Mouse (Mus musculus) splenic B cell, adult 2 months (primary cell): Measurements from ENCODE around the gene Fign.

Experiments used
- DNase-seq: peaks from one replicate; pipeline ENCODE4 v3.0.0-alpha.2; 2011; ENCODE audit warnings: low read depth, low spot score
- H3K27me3 ChIP-seq: 2 replicates; pipeline ENCODE4 v1.6.1; 2012; ENCODE audit warnings: mild to moderate bottlenecking, low read length, moderate library complexity, mixed read lengths; ENCODE audit not compliant: control insufficient read depth, poor library complexity, insufficient read depth, severe bottlenecking
- H3K36me3 ChIP-seq: 2 replicates; pipeline ENCODE4 v1.6.1; 2012; ENCODE audit warnings: mild to moderate bottlenecking, low read length, moderate library complexity, mixed read lengths; ENCODE audit not compliant: control insufficient read depth, poor library complexity, insufficient read depth, severe bottlenecking

Fign gene

GRCm38 (mm10) chr2:64077846-64078245 is 20.0 kb downstream of the Fign start:
- Histone ChIP-seq H3K36me3 (no peaks in the 10 kb centered on the region), H3K27me3 (no peaks in the 10 kb centered on the region)
- no peak for DNase-seq

- no peak for DNase-seq
- Histone ChIP-seq H3K36me3 (no peaks in the 10 kb centered on the region), H3K27me3 (no peaks in the 10 kb centered on the region)
Measured at GRCm38 (mm10) chr2:64075873-64076272, 22.0 kb downstream of the Fign start.

GRCm38 (mm10) chr2:64074602-64075389 is 23.0 kb downstream of the Fign start:
- H3K27me3 ChIP-seq, result no peaks in the 10 kb centered on the region
- no peaks in the 10 kb centered on the region for H3K36me3 ChIP-seq
- DNase-seq, result no peak

- DNase-seq, result no peak
- Histone ChIP-seq H3K36me3 (no peaks in the 10 kb centered on the region), H3K27me3 (no peaks in the 10 kb centered on the region)
Measured at GRCm38 (mm10) chr2:64072158-64072557, 25.7 kb downstream of the Fign start.

- Histone ChIP-seq H3K27me3 (no peaks in the 10 kb centered on the region), H3K36me3 (no peaks in the 10 kb centered on the region)
- DNase-seq, result no peak
Measured at GRCm38 (mm10) chr2:64069950-64070695, 27.7 kb downstream of the Fign start.

- DNase-seq, result no peak
- no peaks in the 10 kb centered on the region for H3K36me3 ChIP-seq
Measured at GRCm38 (mm10) chr2:64065511-64065910, 32.3 kb downstream of the Fign start.

GRCm38 (mm10) chr2:64059477-64059876 is 38.4 kb downstream of the Fign start:
- Histone ChIP-seq H3K27me3 (no peaks in the 10 kb centered on the region), H3K36me3 (no peaks in the 10 kb centered on the region)
- DNase-seq, result no peak

More at GRCm38 (mm10) chr2:64065511-64065910, 32.3 kb downstream of the Fign start:
- H3K27me3 ChIP-seq, result no peaks in the 10 kb centered on the region

- DNase-seq, result no peak
- no peaks in the 10 kb centered on the region for H3K36me3 ChIP-seq
- no peaks in the 10 kb centered on the region for H3K27me3 ChIP-seq
Measured at GRCm38 (mm10) chr2:64048142-64048541, 49.7 kb downstream of the Fign start.

GRCm38 (mm10) chr2:64043099-64043498 is 54.7 kb downstream of the Fign start:
- Histone ChIP-seq H3K36me3 (no peaks in the 10 kb centered on the region), H3K27me3 (no peaks in the 10 kb centered on the region)
- DNase-seq, result no peak

- no peaks in the 10 kb centered on the region for H3K36me3 ChIP-seq
- H3K27me3 ChIP-seq, result no peaks in the 10 kb centered on the region
- no peak for DNase-seq
Measured at GRCm38 (mm10) chr2:64035393-64035792, 62.4 kb downstream of the Fign start.

GRCm38 (mm10) chr2:64033871-64034270 is 64.0 kb downstream of the Fign start:
- no peak for DNase-seq
- Histone ChIP-seq H3K36me3 (no peaks in the 10 kb centered on the region), H3K27me3 (no peaks in the 10 kb centered on the region)

GRCm38 (mm10) chr2:64025961-64026360 is 71.9 kb downstream of the Fign start:
- no peaks in the 10 kb centered on the region for H3K36me3 ChIP-seq
- H3K27me3 ChIP-seq, result no peaks in the 10 kb centered on the region
- DNase-seq, result no peak

- Histone ChIP-seq H3K36me3 (no peaks in the 10 kb centered on the region), H3K27me3 (no peaks in the 10 kb centered on the region)
- no peak for DNase-seq
Measured at GRCm38 (mm10) chr2:63994304-63995023, 103.4 kb downstream of the Fign start.

GRCm38 (mm10) chr2:63985426-63985825 is 112.4 kb downstream of the Fign start:
- no peak for DNase-seq
- Histone ChIP-seq H3K36me3 (no peaks in the 10 kb centered on the region), H3K27me3 (no peaks in the 10 kb centered on the region)

- no peaks in the 10 kb centered on the region for H3K36me3 ChIP-seq
- no peaks in the 10 kb centered on the region for H3K27me3 ChIP-seq
- DNase-seq, result no peak
Measured at GRCm38 (mm10) chr2:63982351-63982751, 115.5 kb downstream of the Fign start.
